Mouse (Mus musculus) intestine, embryonic 14.5 days (tissue): ENCODE data around the gene Atic. TPM values are rescaled to one million over a fixed set of nuclear protein-coding genes. Genes with fewer than 3 reads are reported as not detected.

Experiments used
- ATAC-seq: fragments of 200-750 bp; cut with Nextera tagmentation; replicated peaks from 2 replicates; pipeline ENCODE4 v1.8.0; 2017; ENCODE audit warnings: low read depth, moderate number of reproducible peaks, moderate TSS enrichment, moderate library complexity; ENCODE audit not compliant: low FRiP score, low TSS enrichment
- DNase-seq: peaks from one replicate; pipeline ENCODE4 v3.0.0-alpha.2; 2018; ENCODE audit warnings: low spot score
- H3K27ac ChIP-seq: fragments of 300-500 bp; sonication (generic); 2 replicates; pipeline ENCODE4 v1.5.1; 2014; ENCODE audit warnings: low read depth, mild to moderate bottlenecking, control low read depth
- H3K27me3 ChIP-seq: fragments of 300-500 bp; sonication (generic); replicated peaks from 2 replicates; pipeline ENCODE4 v1.6.1; 2014; ENCODE audit warnings: low read length, control low read depth; ENCODE audit not compliant: control insufficient read depth, insufficient read depth
- H3K36me3 ChIP-seq: fragments of 300-500 bp; sonication (generic); 2 replicates; pipeline ENCODE4 v1.6.1; 2014; ENCODE audit warnings: low read length, control low read depth; ENCODE audit not compliant: control insufficient read depth, insufficient read depth
- H3K4me1 ChIP-seq: fragments of 300-500 bp; sonication (generic); replicated peaks from 2 replicates; pipeline ENCODE4 v1.6.1; 2014; ENCODE audit warnings: low read length, control low read depth, mixed read lengths; ENCODE audit not compliant: control insufficient read depth, insufficient read depth
- H3K4me2 ChIP-seq: fragments of 300-500 bp; sonication (generic); 2 replicates; pipeline ENCODE4 v1.6.1; 2014; ENCODE audit warnings: low read length
- H3K4me3 ChIP-seq: fragments of 300-500 bp; sonication (generic); 2 replicates; pipeline ENCODE4 v1.5.1; 2014; ENCODE audit warnings: low read depth, low read length, control low read depth, mixed read lengths
- H3K9ac ChIP-seq: fragments of 300-500 bp; sonication (generic); 2 replicates; pipeline ENCODE4 v1.6.1; 2014; ENCODE audit warnings: mild to moderate bottlenecking, low read length
- H3K9me3 ChIP-seq: fragments of 300-500 bp; sonication (generic); 2 replicates; pipeline ENCODE4 v1.6.1; 2016; ENCODE audit warnings: low read length, control low read depth; ENCODE audit not compliant: control insufficient read depth
- WGBS: fragments of 180-500 bp; shearing (Covaris S2); extraction: QIAGEN DNeasy Blood & Tissue Kit; methylation state at CpG from one replicate; pipeline ENCODE4 v1.1.7; 2014; 5-methylcytosine and 5-hydroxymethylcytosine counted together
- polyA plus RNA-seq: library from polyadenylated mRNA; unstranded; fragments of >200 nt; fragmentation: Nextera tagmentation; extraction: Ambion mirVana; gene quantifications from 2 replicates; pipeline ENCODE4 v1.2.1, GENCODE M21; 2014

The Atic gene
- polyA plus RNA-seq, 1 experiment from 2014 or later = 85.6 TPM

- ATAC-seq (no peak), DNase-seq (no peak)
- no peaks in the 10 kb centered on the region for H3K9me3 ChIP-seq
- H3K4me1 ChIP-seq = no peaks in the 10 kb centered on the region
- no peaks in the 10 kb centered on the region for H3K27me3 ChIP-seq
- peaks cover 96% of the 10 kb centered on the region for H3K36me3 ChIP-seq
- H3K4me3 ChIP-seq = no peak overlapping the region
- H3K4me2 ChIP-seq = no peak overlapping the region
- H3K9ac ChIP-seq = no peak overlapping the region
- WGBS = 96% methylated on average over 37 of the region's 37 CpGs
- no peak overlapping the region for H3K27ac ChIP-seq
These were observed 52.3 kb downstream of the Atic start for GRCm38 (mm10) chr1:71609057-71609775.

DNA sequence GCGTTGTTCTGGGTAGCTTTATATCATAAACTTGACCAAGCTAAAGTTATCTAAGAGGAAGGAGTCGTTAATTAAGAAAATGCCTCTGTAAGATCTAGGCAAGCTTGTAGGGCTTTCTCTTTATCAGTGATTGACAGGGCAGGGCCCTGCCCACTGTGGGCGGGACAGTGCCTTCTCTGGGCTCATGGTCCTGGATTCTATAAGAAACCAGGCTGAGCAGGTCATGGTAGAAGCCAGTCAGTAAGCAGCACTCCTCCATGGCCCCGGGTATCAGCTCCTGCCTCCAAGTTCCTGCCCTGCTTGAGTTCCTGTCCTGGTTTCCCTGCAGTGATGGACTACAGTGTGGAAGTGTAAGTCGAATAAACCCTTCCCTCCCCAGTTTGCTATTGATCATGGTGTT, 53.0 kb downstream of the Atic start:
- no peaks in the 10 kb centered on the region for H3K9me3 ChIP-seq
- no peaks in the 10 kb centered on the region for H3K27me3 ChIP-seq
- no peak overlapping the region for H3K9ac ChIP-seq
- no peak for ATAC-seq
- H3K27ac ChIP-seq = no peak overlapping the region
- no peak for DNase-seq
- H3K4me2 ChIP-seq = no peak overlapping the region
- 90% methylated on average over 5 of the region's 5 CpGs for WGBS
- H3K36me3 ChIP-seq = peaks cover 96% of the 10 kb centered on the region
- H3K4me3 ChIP-seq = no peak overlapping the region
- H3K4me1 ChIP-seq = no peaks in the 10 kb centered on the region

GRCm38 (mm10) chr1:71612256-71612655, 55.3 kb downstream of the Atic start:
- DNase-seq (no peak), ATAC-seq (no peak)
- WGBS = 96% methylated on average over 21 of the region's 21 CpGs
- H3K9me3 ChIP-seq = no peaks in the 10 kb centered on the region
- no peaks in the 10 kb centered on the region for H3K4me1 ChIP-seq
- H3K4me3 ChIP-seq = no peak overlapping the region
- H3K4me2 ChIP-seq = no peak overlapping the region
- H3K9ac ChIP-seq = no peak overlapping the region
- no peak overlapping the region for H3K27ac ChIP-seq
- H3K36me3 ChIP-seq = peaks cover 96% of the 10 kb centered on the region
- H3K27me3 ChIP-seq = no peaks in the 10 kb centered on the region

DNA sequence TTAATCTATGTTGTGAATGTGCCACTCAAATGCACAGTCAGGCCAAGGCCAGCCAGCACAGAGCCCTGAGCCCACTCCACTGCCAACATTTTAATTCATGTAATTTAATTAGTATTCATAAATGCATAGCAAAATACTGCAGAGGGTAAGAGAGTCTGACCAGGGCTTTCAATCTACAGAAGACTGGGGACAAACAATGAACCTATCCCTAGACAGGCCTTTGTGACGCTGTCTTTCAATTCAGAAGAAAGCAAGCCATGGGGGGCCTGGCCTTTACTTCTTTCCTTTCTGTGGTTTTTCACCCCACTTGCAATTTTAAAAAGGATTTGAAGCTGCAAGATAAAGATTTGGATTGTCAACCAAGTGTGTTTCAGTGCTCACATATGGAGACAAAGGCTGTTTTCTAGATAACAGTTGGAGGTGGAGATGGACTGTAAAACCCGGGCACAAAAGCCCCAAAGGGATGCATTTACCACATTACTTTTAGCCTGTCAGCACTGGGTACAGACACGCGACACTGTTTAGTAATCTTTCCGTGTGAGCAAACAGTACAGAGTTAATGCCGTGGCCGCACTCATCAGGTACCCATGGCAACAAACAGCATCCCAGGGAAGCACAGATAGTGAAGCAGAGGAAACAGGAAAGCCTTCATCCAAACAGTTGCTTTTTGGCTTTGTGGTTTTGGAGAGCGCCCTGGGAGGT, 57.7 kb downstream of the Atic start:
- DNase-seq (no peak), ATAC-seq (no peak)
- no peaks in the 10 kb centered on the region for H3K27me3 ChIP-seq
- H3K4me1 ChIP-seq = no peaks in the 10 kb centered on the region
- no peak overlapping the region for H3K4me3 ChIP-seq
- WGBS = 84% methylated on average over 8 of the region's 8 CpGs
- peaks cover 100% of the 10 kb centered on the region for H3K36me3 ChIP-seq
- H3K27ac ChIP-seq = no peak overlapping the region
- H3K9me3 ChIP-seq = no peaks in the 10 kb centered on the region
- H3K4me2 ChIP-seq = no peak overlapping the region
- no peak overlapping the region for H3K9ac ChIP-seq

DNA sequence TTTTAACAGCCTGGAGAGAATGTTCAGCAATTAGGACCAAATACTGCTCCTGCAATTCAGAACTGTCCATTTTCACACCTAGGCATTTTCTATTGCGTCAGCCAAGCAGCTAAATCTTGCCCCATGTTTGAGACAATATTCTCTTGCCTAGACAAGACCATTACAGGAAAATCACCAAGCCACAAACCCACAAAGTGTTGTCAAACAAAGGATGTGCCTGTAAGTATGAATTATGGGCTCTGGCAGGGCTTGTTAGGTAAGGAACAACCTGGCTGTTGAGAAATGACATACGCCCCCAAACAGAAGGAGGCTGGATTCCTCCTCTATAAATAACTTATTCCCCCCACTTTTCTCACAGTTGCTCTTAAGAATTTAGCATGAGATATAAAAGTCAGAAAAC, 64.6 kb downstream of the Atic start:
- Histone ChIP-seq H3K4me2 (no peak overlapping the region), H3K36me3 (peaks cover 96% of the 10 kb centered on the region)
- 91% methylated on average over 2 of the region's 2 CpGs for WGBS

GRCm38 (mm10) chr1:71623625-71624024, 66.7 kb downstream of the Atic start:
- H3K4me2 ChIP-seq = no peak overlapping the region
- ATAC-seq = no peak
- H3K9ac ChIP-seq = no peak overlapping the region
- no peaks in the 10 kb centered on the region for H3K9me3 ChIP-seq
- H3K27ac ChIP-seq = no peak overlapping the region
- WGBS = 94% methylated on average over 6 of the region's 6 CpGs
- H3K4me3 ChIP-seq = no peak overlapping the region
- no peaks in the 10 kb centered on the region for H3K4me1 ChIP-seq
- peaks cover 96% of the 10 kb centered on the region for H3K36me3 ChIP-seq
- DNase-seq = no peak
- no peaks in the 10 kb centered on the region for H3K27me3 ChIP-seq

More for the DNA sequence above, 64.6 kb downstream of the Atic start:
- Histone ChIP-seq H3K27me3 (no peaks in the 10 kb centered on the region), H3K9me3 (no peaks in the 10 kb centered on the region), H3K27ac (no peak overlapping the region), H3K4me3 (no peak overlapping the region), H3K9ac (no peak overlapping the region), H3K4me1 (no peaks in the 10 kb centered on the region)
- no peak for ATAC-seq
- DNase-seq = no peak

Other genes with a start within 250 kb of the Atic start
- 0.01 TPM in 1 of 2 replicates, not detected in the other for gene Abca12, start 142.2 kb upstream of the Atic start, polyA plus RNA-seq
- 115 and 136 TPM in 2 replicates for gene Fn1, start 96.0 kb downstream of the Atic start, polyA plus RNA-seq